Mouse (Mus musculus) midbrain, embryonic 14.5 days (tissue): ENCODE measurements around the gene Lrrc10. TPM values are rescaled to one million over a fixed set of nuclear protein-coding genes. Genes with fewer than 3 reads are reported as not detected.
"Not testable (repeated sequence)": the region's sequence is repeated elsewhere in the genome, so short reads cannot be mapped to it uniquely, and the experiment has no call there.

Experiments used
- ATAC-seq: fragments of 200-750 bp; cut with Nextera tagmentation; 2 replicates; pipeline ENCODE4 v1.8.0; 2017; ENCODE audit warnings: moderate number of reproducible peaks, moderate library complexity; ENCODE audit not compliant: low FRiP score, low TSS enrichment
- DNase-seq: peaks from one replicate; pipeline ENCODE4 v3.0.0-alpha.2; 2015
- H3K27ac ChIP-seq: fragments of 300-500 bp; sonication (generic); replicated peaks from 2 replicates; pipeline ENCODE4 v1.5.1; 2014; ENCODE audit warnings: mild to moderate bottlenecking, low read depth, low read length, moderate library complexity
- H3K27me3 ChIP-seq: fragments of 300-500 bp; sonication (generic); 2 replicates; pipeline ENCODE4 v1.6.1; 2014; ENCODE audit warnings: low read length, control low read depth, mixed read lengths; ENCODE audit not compliant: control insufficient read depth, insufficient read depth
- H3K36me3 ChIP-seq: fragments of 300-500 bp; sonication (generic); 2 replicates; pipeline ENCODE4 v1.6.1; 2014; ENCODE audit warnings: low read length, control low read depth; ENCODE audit not compliant: control insufficient read depth, insufficient read depth
- H3K4me1 ChIP-seq: fragments of 300-500 bp; sonication (generic); 2 replicates; pipeline ENCODE4 v1.6.1; 2014; ENCODE audit warnings: mild to moderate bottlenecking, antibody characterized with exemption, low read length, control low read depth; ENCODE audit not compliant: control insufficient read depth, insufficient read depth
- H3K4me2 ChIP-seq: fragments of 300-500 bp; sonication (generic); 2 replicates; pipeline ENCODE4 v1.6.1; 2014; ENCODE audit warnings: mild to moderate bottlenecking, low read length, moderate library complexity
- H3K4me3 ChIP-seq: fragments of 300-500 bp; sonication (generic); replicated peaks from 2 replicates; pipeline ENCODE4 v1.5.1; 2014; ENCODE audit warnings: low read depth, low read length
- H3K9ac ChIP-seq: fragments of 300-500 bp; sonication (generic); replicated peaks from 2 replicates; pipeline ENCODE4 v1.6.1; 2014; ENCODE audit warnings: mild to moderate bottlenecking, low read length, moderate library complexity
- H3K9me3 ChIP-seq: fragments of 300-500 bp; sonication (generic); 2 replicates; pipeline ENCODE4 v1.6.1; 2016; ENCODE audit warnings: low read length, control low read depth, mixed read lengths; ENCODE audit not compliant: control insufficient read depth
- WGBS: fragments of 180-500 bp; shearing (Covaris S2); extraction: QIAGEN DNeasy Blood & Tissue Kit; methylation state at CpG from one replicate; pipeline ENCODE4 v1.1.7; 2014; 5-methylcytosine and 5-hydroxymethylcytosine counted together
- polyA plus RNA-seq: library from polyadenylated mRNA; unstranded; fragments of >200 nt; fragmentation: Nextera tagmentation; extraction: Ambion mirVana; gene quantifications from 2 replicates; pipeline ENCODE4 v1.2.1, GENCODE M21; 2014

Lrrc10 gene
- polyA plus RNA-seq, 1 experiment from 2014 or later: not detected

- H3K4me3 ChIP-seq: no peak overlapping the region
- WGBS: 93% methylated on average over 3 of the region's 3 CpGs
- H3K27ac ChIP-seq: no peak overlapping the region
- no peak overlapping the region for H3K9ac ChIP-seq
- DNase-seq (no peak), ATAC-seq (no peak)
- H3K36me3 ChIP-seq: no peaks in the 10 kb centered on the region
- no peaks in the 10 kb centered on the region for H3K4me1 ChIP-seq
- no peaks in the 10 kb centered on the region for H3K27me3 ChIP-seq
- no peaks in the 10 kb centered on the region for H3K9me3 ChIP-seq
- no peak overlapping the region for H3K4me2 ChIP-seq
Measured at GRCm38 (mm10) chr10:117031160-117031559, 14.0 kb upstream of the Lrrc10 start.

- Histone ChIP-seq H3K4me1 (no peaks in the 10 kb centered on the region), H3K9me3 (no peaks in the 10 kb centered on the region), H3K4me3 (no peak overlapping the region), H3K27ac (no peak overlapping the region), H3K27me3 (no peaks in the 10 kb centered on the region), H3K9ac (no peak overlapping the region), H3K4me2 (no peak overlapping the region), H3K36me3 (no peaks in the 10 kb centered on the region)
- no peak for ATAC-seq
- DNase-seq: peak; percentile 89
- WGBS: 29% methylated on average over 8 of the region's 8 CpGs
Measured at GRCm38 (mm10) chr10:117033785-117034184, 11.4 kb upstream of the Lrrc10 start.

- no peak overlapping the region for H3K9ac ChIP-seq
- H3K36me3 ChIP-seq: no peaks in the 10 kb centered on the region
- H3K4me2 ChIP-seq: no peak overlapping the region
- H3K27ac ChIP-seq: no peak overlapping the region
- 66% methylated on average over 6 of the region's 6 CpGs for WGBS
- H3K27me3 ChIP-seq: no peaks in the 10 kb centered on the region
- peak; percentile 76 for DNase-seq
- no peak overlapping the region for H3K4me3 ChIP-seq
- ATAC-seq: no peak
- no peaks in the 10 kb centered on the region for H3K9me3 ChIP-seq
- 0 out of 2 replicates have a peak, but pooled peaks cover 2% of the 10 kb centered on the region for H3K4me1 ChIP-seq
Measured at GRCm38 (mm10) chr10:117040355-117040754, 4.8 kb upstream of the Lrrc10 start.

GRCm38 (mm10) chr10:117042295-117042694 lies 2.8 kb upstream of the Lrrc10 start:
- H3K9me3 ChIP-seq: no peaks in the 10 kb centered on the region
- H3K36me3 ChIP-seq: no peaks in the 10 kb centered on the region
- H3K9ac ChIP-seq: no peak overlapping the region
- WGBS: 87% methylated on average over 14 of the region's 14 CpGs
- DNase-seq (no peak), ATAC-seq (no peak)
- H3K27me3 ChIP-seq: no peaks in the 10 kb centered on the region
- H3K4me1 ChIP-seq: 0 out of 2 replicates have a peak, but pooled peaks cover 4% of the 10 kb centered on the region
- H3K4me2 ChIP-seq: no peak overlapping the region
- no peak overlapping the region for H3K4me3 ChIP-seq
- H3K27ac ChIP-seq: no peak overlapping the region

- H3K4me1 ChIP-seq, H3K4me3 ChIP-seq, H3K27me3 ChIP-seq, H3K36me3 ChIP-seq, ATAC-seq, H3K9me3 ChIP-seq, H3K4me2 ChIP-seq, H3K9ac ChIP-seq, DNase-seq, H3K27ac ChIP-seq: not testable (repeated sequence)
- 48% methylated on average over 15 of the region's 16 CpGs for WGBS
Measured at GRCm38 (mm10) chr10:117043497-117044166, 1.5 kb upstream of the Lrrc10 start.

- Histone ChIP-seq H3K4me3 (no peak overlapping the region), H3K27ac (no peak overlapping the region), H3K4me2 (no peak overlapping the region), H3K27me3 (no peaks in the 10 kb centered on the region), H3K4me1 (0 out of 2 replicates have a peak, but pooled peaks cover 4% of the 10 kb centered on the region), H3K9me3 (no peaks in the 10 kb centered on the region), H3K9ac (no peak overlapping the region), H3K36me3 (peaks cover 50% of the 10 kb centered on the region)
- WGBS: 79% methylated on average over 4 of the region's 4 CpGs
- no peak for DNase-seq
- no peak for ATAC-seq
Measured at GRCm38 (mm10) chr10:117049253-117049652, 4.1 kb downstream of the Lrrc10 start.

GRCm38 (mm10) chr10:117049961-117050597 lies 4.9 kb downstream of the Lrrc10 start:
- 84% methylated on average over 4 of the region's 4 CpGs for WGBS
- no peak overlapping the region for H3K27ac ChIP-seq
- H3K4me3 ChIP-seq: no peak overlapping the region
- no peak overlapping the region for H3K9ac ChIP-seq
- DNase-seq: no peak
- H3K9me3 ChIP-seq: no peaks in the 10 kb centered on the region
- ATAC-seq: no peak
- no peaks in the 10 kb centered on the region for H3K27me3 ChIP-seq
- peaks cover 58% of the 10 kb centered on the region for H3K36me3 ChIP-seq
- H3K4me1 ChIP-seq: 0 out of 2 replicates have a peak, but pooled peaks cover 4% of the 10 kb centered on the region
- H3K4me2 ChIP-seq: no peak overlapping the region

GRCm38 (mm10) chr10:117055668-117056067 lies 10.5 kb downstream of the Lrrc10 start:
- H3K27ac ChIP-seq: no peak overlapping the region
- H3K9ac ChIP-seq: no peak overlapping the region
- H3K36me3 ChIP-seq: peaks cover 99% of the 10 kb centered on the region
- H3K4me3 ChIP-seq: no peak overlapping the region
- WGBS: 94% methylated on average over 4 of the region's 4 CpGs
- no peaks in the 10 kb centered on the region for H3K4me1 ChIP-seq
- H3K27me3 ChIP-seq: no peaks in the 10 kb centered on the region
- ATAC-seq (no peak), DNase-seq (no peak)
- no peaks in the 10 kb centered on the region for H3K9me3 ChIP-seq
- H3K4me2 ChIP-seq: no peak overlapping the region

GRCm38 (mm10) chr10:117062894-117063253 lies 17.7 kb downstream of the Lrrc10 start:
- Histone ChIP-seq H3K9me3 (no peaks in the 10 kb centered on the region), H3K36me3 (peaks cover 42% of the 10 kb centered on the region), H3K4me2 (peak overlapping the region; percentile 93), H3K4me1 (0 out of 2 replicates have a peak, but pooled peaks cover 4% of the 10 kb centered on the region), H3K27ac (peak overlapping the region; percentile 84), H3K27me3 (no peaks in the 10 kb centered on the region), H3K9ac (peak overlapping the region; percentile 70), H3K4me3 (peak overlapping the region; percentile 99)
- 7% methylated on average over 15 of the region's 15 CpGs for WGBS
- DNase-seq (peak; percentile 9), ATAC-seq (no peak)
